Comparison of ENCODE assay signal across 7 mouse cellular contexts in the genomic region with DNA sequence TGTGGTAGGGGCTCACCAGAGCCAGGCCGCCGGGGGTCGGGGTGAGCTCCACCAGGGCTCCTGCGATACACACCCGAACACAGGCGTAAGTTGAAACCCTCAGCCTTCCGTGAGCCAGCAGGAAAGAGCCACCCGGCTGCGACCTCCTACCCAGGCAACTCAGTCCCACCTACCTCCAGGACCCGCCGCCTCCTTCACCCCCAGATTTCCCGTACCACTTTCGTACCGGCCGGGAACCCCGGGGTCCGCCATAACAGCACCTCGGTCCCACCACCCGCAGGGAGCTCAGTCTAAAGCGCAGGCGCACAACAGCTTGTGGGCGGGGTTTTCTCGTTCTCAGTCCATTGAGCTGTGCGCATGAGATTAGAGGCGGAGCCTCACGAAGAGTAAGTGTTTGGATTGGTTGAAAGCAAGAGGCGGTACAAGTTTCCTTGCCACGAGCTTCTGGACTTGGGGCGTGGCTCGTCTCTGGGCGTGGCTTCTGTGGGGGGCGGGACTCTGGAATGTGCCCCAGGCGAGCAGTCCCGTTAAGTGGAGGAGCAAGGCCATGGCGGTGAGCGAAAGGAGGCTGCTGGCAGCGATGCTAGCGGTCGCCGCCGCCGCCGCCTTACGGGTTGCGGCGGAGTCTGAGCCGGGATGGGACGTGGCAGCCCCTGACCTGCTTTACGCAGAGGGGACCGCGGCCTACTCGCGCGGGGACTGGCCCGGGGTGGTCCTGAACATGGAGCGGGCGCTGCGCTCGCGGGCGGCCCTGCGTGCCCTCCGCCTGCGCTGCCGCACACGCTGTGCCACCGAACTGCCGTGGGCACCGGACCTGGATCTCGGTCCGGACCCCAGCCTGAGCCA. TPM values are rescaled to one million over a fixed set of nuclear protein-coding genes. Genes with fewer than 3 reads are reported as not detected.
A peak's percentile ranks its signal among the peaks of the same experiment; 100 is the strongest.
DNase-seq lines count a peak whose midpoint lies in the region; ATAC-seq and TF ChIP-seq lines count a peak whose summit lies in the region.

A gene (minus strand): TSS at position 303 of the 846 bp plus-strand sequence.
A gene (plus strand): TSS at position 506 of the 846 bp plus-strand sequence.

- peaks cover 33% of the 10 kb centered on the region for H3K36me3 ChIP-seq in embryonic facial prominence, embryonic 10.5 days (replicated peaks)
- peaks cover 19% of the 10 kb centered on the region; the same call in 1 of the 2 replicates for H3K36me3 ChIP-seq in intestine, postnatal 0 days (ENCODE audit: control insufficient read depth, insufficient read depth)
- peaks cover 9% of the 10 kb centered on the region for H3K36me3 ChIP-seq in midbrain, embryonic 12.5 days
- H3K36me3 ChIP-seq in small intestine, adult 2 months (ENCODE audit: control insufficient read depth, insufficient read depth, low read length) = 0 out of 2 replicates have a peak, but pooled peaks cover 1% of the 10 kb centered on the region

- DNase-seq in adrenal gland, postnatal 10 days = peak; percentile 98
- peak; percentile 96 for DNase-seq in embryonic facial prominence, embryonic 10.5 days (ENCODE audit: low spot score)
- peak; percentile 90 for DNase-seq in gonadal fat pad, adult 2 months (ENCODE audit: low read depth)
- peak; percentile 98 for DNase-seq in left cerebral cortex, postnatal 4 days

- peak; percentile 65 for TF ChIP-seq POLR2A in small intestine, adult 2 months (IDR thresholded peaks at IDR 0.05; ENCODE audit: low read depth, low read length)

- H3K9ac ChIP-seq in intestine, postnatal 0 days (ENCODE audit: low read depth, low read length) = peak within 1 kb of the TSS; percentile 60
- peak within 1 kb of the TSS; percentile 73 for H3K9ac ChIP-seq in midbrain, embryonic 12.5 days (replicated peaks)

- under 1% methylated on average over 71 of the region's 71 CpGs for WGBS in embryonic facial prominence, embryonic 10.5 days
- WGBS in intestine, postnatal 0 days = under 1% methylated on average over 71 of the region's 71 CpGs
- under 1% methylated on average over 71 of the region's 71 CpGs for WGBS in midbrain, embryonic 12.5 days
- under 1% methylated on average over 71 of the region's 71 CpGs for WGBS in small intestine, adult 2 months

- TF ChIP-seq CTCF in intestine, postnatal 0 days (IDR thresholded peaks at IDR 0.05; ENCODE audit: low read depth) = no peak
- TF ChIP-seq CTCF in small intestine, adult 2 months (IDR thresholded peaks at IDR 0.05; ENCODE audit: extremely low read depth, insufficient read length, insufficient replicate concordance, low read depth, low read length) = no peak

- intact Hi-C loops in left cerebral cortex, postnatal 4 days (cut with DNase I) = no loop called here

- H3K27ac ChIP-seq in embryonic facial prominence, embryonic 10.5 days (replicated peaks) = peak within 1 kb of the TSS; percentile 88
- peak within 1 kb of the TSS; percentile 24; the same call in 1 of the 2 replicates for H3K27ac ChIP-seq in intestine, postnatal 0 days (ENCODE audit: low read depth, low read length)
- peak within 1 kb of the TSS; percentile 21; the same call in 1 of the 2 replicates for H3K27ac ChIP-seq in midbrain, embryonic 12.5 days (replicated peaks)
- H3K27ac ChIP-seq in small intestine, adult 2 months (ENCODE audit: insufficient read depth, low read depth, low read length) = no peak within 1 kb of the TSS; the same call in 1 of the 2 replicates

- peaks cover 20% of the 10 kb centered on the region for H3K4me1 ChIP-seq in embryonic facial prominence, embryonic 10.5 days
- H3K4me1 ChIP-seq in intestine, postnatal 0 days (replicated peaks; ENCODE audit: control insufficient read depth, insufficient read depth, low read length) = no peaks in the 10 kb centered on the region
- peaks cover 16% of the 10 kb centered on the region for H3K4me1 ChIP-seq in midbrain, embryonic 12.5 days
- H3K4me1 ChIP-seq in small intestine, adult 2 months (ENCODE audit: control insufficient read depth, insufficient read depth, insufficient read length, low read length) = no peaks in the 10 kb centered on the region; the same call in 1 of the 2 replicates

- peak; percentile 97 for ATAC-seq in intestine, postnatal 0 days
- ATAC-seq in midbrain, embryonic 12.5 days (ENCODE audit: low FRiP score, low read depth) = peak; percentile 95

- peak within 1 kb of the TSS; percentile 95 for H3K4me2 ChIP-seq in intestine, postnatal 0 days (replicated peaks; ENCODE audit: low read depth)
- H3K4me2 ChIP-seq in midbrain, embryonic 12.5 days (replicated peaks) = peak within 1 kb of the TSS; percentile 87

- H3K4me3 ChIP-seq in embryonic facial prominence, embryonic 10.5 days = peak within 1 kb of the TSS; percentile 92
- peak within 1 kb of the TSS; percentile 62 for H3K4me3 ChIP-seq in intestine, postnatal 0 days (ENCODE audit: low read depth, low read length)
- peak within 1 kb of the TSS; percentile 81 for H3K4me3 ChIP-seq in midbrain, embryonic 12.5 days
- peak within 1 kb of the TSS; percentile 93 for H3K4me3 ChIP-seq in small intestine, adult 2 months (ENCODE audit: low read depth, low read length)

- H3K9me3 ChIP-seq in embryonic facial prominence, embryonic 10.5 days = no peaks in the 10 kb centered on the region
- H3K9me3 ChIP-seq in intestine, postnatal 0 days (ENCODE audit: control insufficient read depth) = no peaks in the 10 kb centered on the region
- no peaks in the 10 kb centered on the region for H3K9me3 ChIP-seq in midbrain, embryonic 12.5 days

- H3K27me3 ChIP-seq in embryonic facial prominence, embryonic 10.5 days (replicated peaks; ENCODE audit: low read depth, poor library complexity, severe bottlenecking) = no peaks in the 10 kb centered on the region
- H3K27me3 ChIP-seq in intestine, postnatal 0 days (replicated peaks; ENCODE audit: control insufficient read depth, insufficient read depth, low read length) = no peaks in the 10 kb centered on the region
- H3K27me3 ChIP-seq in midbrain, embryonic 12.5 days = no peaks in the 10 kb centered on the region
- H3K27me3 ChIP-seq in small intestine, adult 2 months (ENCODE audit: control insufficient read depth, insufficient read depth, low read length) = peaks cover 12% of the 10 kb centered on the region; the same call in 1 of the 2 replicates

RNA-seq across cellular contexts. Expression of the first gene that starts in this region (rescaled TPM):
- 10 to 100 TPM; 24.9 to 25.6 TPM for total RNA-seq in adrenal gland, postnatal 10 days (2021)
- 40.1 and 40.2 TPM in 2 replicates for polyA plus RNA-seq in embryonic facial prominence, embryonic 10.5 days (2016; fragmentation: Nextera tagmentation; extraction: Ambion mirVana)
- polyA plus RNA-seq in gonadal fat pad, adult 2 months (2012; rRNA removed) = 6.4 and 8.3 TPM in 2 replicates
- 15.0 and 15.1 TPM in 2 replicates for polyA plus RNA-seq in intestine, postnatal 0 days (2015; fragmentation: Nextera tagmentation; extraction: Ambion mirVana)
- total RNA-seq in left cerebral cortex, postnatal 4 days (2021) = 10 to 100 TPM; 29.7 to 36.2 TPM
- polyA plus RNA-seq in midbrain, embryonic 12.5 days (2016; fragmentation: Nextera tagmentation; extraction: Ambion mirVana) = 34.4 and 39.5 TPM in 2 replicates
- polyA plus RNA-seq in small intestine, adult 2 months (2012; rRNA removed) = 1.9 and 2.0 TPM in 2 replicates

RNA-seq across cellular contexts. Expression of the second gene that starts in this region (rescaled TPM):
- total RNA-seq in adrenal gland, postnatal 10 days (2021) = 10 to 100 TPM; 26.2 to 29.3 TPM
- 18.5 and 19.6 TPM in 2 replicates for polyA plus RNA-seq in embryonic facial prominence, embryonic 10.5 days (2016; fragmentation: Nextera tagmentation; extraction: Ambion mirVana)
- polyA plus RNA-seq in gonadal fat pad, adult 2 months (2012; rRNA removed) = 21.0 and 26.6 TPM in 2 replicates
- 12.2 and 13.0 TPM in 2 replicates for polyA plus RNA-seq in intestine, postnatal 0 days (2015; fragmentation: Nextera tagmentation; extraction: Ambion mirVana)
- total RNA-seq in left cerebral cortex, postnatal 4 days (2021) = 10 to 100 TPM; 10.9 to 12.4 TPM
- polyA plus RNA-seq in midbrain, embryonic 12.5 days (2016; fragmentation: Nextera tagmentation; extraction: Ambion mirVana) = 14.6 and 17.7 TPM in 2 replicates
- 4.4 and 6.3 TPM in 2 replicates for polyA plus RNA-seq in small intestine, adult 2 months (2012; rRNA removed)
